Mouse (Mus musculus) liver, adult 2 months (tissue): ENCODE measurements around the gene Pptc7.

Source experiments
- CTCF ChIP-seq: fragments of 200-500 bp; IDR thresholded peaks from 2 replicates; pipeline ENCODE4 v1.5.1; 2011; ENCODE audit warnings: low read depth, low read length, control low read depth
- POLR2A ChIP-seq: fragments of 200-500 bp; IDR thresholded peaks from 2 replicates; pipeline ENCODE4 v1.6.1; 2011; ENCODE audit warnings: low read length, control low read depth; ENCODE audit not compliant: insufficient read depth; ENCODE audit errors: extremely low read depth

DNA sequence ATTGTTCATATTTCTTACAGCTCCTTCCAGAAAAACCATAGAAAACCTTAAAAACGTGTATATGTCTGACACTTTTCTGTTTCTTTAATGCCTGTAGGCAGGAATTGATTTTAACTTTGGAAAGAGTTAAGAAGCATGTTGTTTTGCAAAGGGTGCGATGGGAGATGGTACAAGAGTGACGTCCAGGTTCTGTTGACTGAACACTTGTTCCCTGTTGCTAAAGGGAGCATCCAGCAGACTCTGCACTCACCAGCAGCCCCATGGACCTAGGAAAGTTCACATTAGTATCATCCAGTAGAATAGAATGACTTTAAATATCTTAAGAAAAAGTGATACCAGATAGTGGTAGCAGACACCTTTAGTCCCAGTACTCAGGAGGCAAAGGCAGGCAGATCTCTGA, 22.4 kb downstream of the Pptc7 start:
- TF ChIP-seq CTCF, result no peak
- TF ChIP-seq POLR2A, result no peak
